Mouse (Mus musculus) embryonic fibroblast, embryonic 13.5 days (primary cell): ENCODE data around the gene Them4.

Experiments used
- CTCF ChIP-seq: IDR thresholded peaks from 2 replicates; pipeline ENCODE4 v1.5.1; 2011; ENCODE audit warnings: mild to moderate bottlenecking, control low read depth, low read length, moderate library complexity, borderline replicate concordance; ENCODE audit not compliant: insufficient read depth
- POLR2A ChIP-seq: IDR thresholded peaks from 2 replicates; pipeline ENCODE4 v1.6.1; 2011; ENCODE audit warnings: low read depth, mild to moderate bottlenecking, control low read depth, low read length, moderate library complexity

GRCm38 (mm10) chr3:94369709-94370108 lies 59.8 kb downstream of the Them4 start:
- TF ChIP-seq CTCF (no peak), POLR2A (no peak)
